Mouse (Mus musculus) heart, embryonic 15.5 days (tissue): ENCODE results near the gene Znrd1. TPM values are rescaled to one million over a fixed set of nuclear protein-coding genes. Genes with fewer than 3 reads are reported as not detected.

Experiments used
- ATAC-seq: fragments of 200-750 bp; cut with Nextera tagmentation; replicated peaks from 2 replicates; pipeline ENCODE4 v1.8.0; 2017; ENCODE audit warnings: low read depth, moderate TSS enrichment; ENCODE audit not compliant: insufficient number of reproducible peaks, insufficient read depth, low FRiP score
- H3K27ac ChIP-seq: fragments of 300-500 bp; sonication (generic); 2 replicates; pipeline ENCODE4 v1.5.1; 2015; ENCODE audit warnings: mild to moderate bottlenecking, inconsistent platforms
- H3K27me3 ChIP-seq: fragments of 300-500 bp; sonication (generic); 2 replicates; pipeline ENCODE4 v1.6.1; 2015; ENCODE audit warnings: inconsistent platforms
- H3K36me3 ChIP-seq: fragments of 300-500 bp; sonication (generic); 2 replicates; pipeline ENCODE4 v1.6.1; 2015; ENCODE audit warnings: mild to moderate bottlenecking, inconsistent platforms
- H3K4me1 ChIP-seq: fragments of 300-500 bp; sonication (generic); replicated peaks from 2 replicates; pipeline ENCODE4 v1.6.1; 2015; ENCODE audit warnings: inconsistent platforms
- H3K4me2 ChIP-seq: fragments of 300-500 bp; sonication (generic); 2 replicates; pipeline ENCODE4 v1.6.1; 2015; ENCODE audit warnings: inconsistent platforms, mild to moderate bottlenecking, moderate library complexity
- H3K4me3 ChIP-seq: fragments of 300-500 bp; sonication (generic); 2 replicates; pipeline ENCODE4 v1.5.1; 2015; ENCODE audit warnings: mild to moderate bottlenecking, inconsistent platforms
- H3K9ac ChIP-seq: fragments of 300-500 bp; sonication (generic); 2 replicates; pipeline ENCODE4 v1.6.1; 2015; ENCODE audit warnings: mild to moderate bottlenecking, inconsistent platforms
- H3K9me3 ChIP-seq: fragments of 300-500 bp; sonication (generic); replicated peaks from 2 replicates; pipeline ENCODE4 v1.6.1; 2016; ENCODE audit warnings: inconsistent platforms
- WGBS: fragments of 180-500 bp; shearing (Covaris S2); methylation state at CpG from one replicate; pipeline ENCODE4 v1.1.7; 2015; ENCODE audit warnings: mixed read lengths; 5-methylcytosine and 5-hydroxymethylcytosine counted together
- polyA plus RNA-seq: library from polyadenylated mRNA; unstranded; fragments of >200 nt; fragmentation: Nextera tagmentation; extraction: Ambion mirVana; gene quantifications from 2 replicates; pipeline ENCODE4 v1.2.1, GENCODE M21; 2015

Gene Znrd1
- polyA plus RNA-seq, 1 experiment from 2014 or later: 41.2 TPM

DNA sequence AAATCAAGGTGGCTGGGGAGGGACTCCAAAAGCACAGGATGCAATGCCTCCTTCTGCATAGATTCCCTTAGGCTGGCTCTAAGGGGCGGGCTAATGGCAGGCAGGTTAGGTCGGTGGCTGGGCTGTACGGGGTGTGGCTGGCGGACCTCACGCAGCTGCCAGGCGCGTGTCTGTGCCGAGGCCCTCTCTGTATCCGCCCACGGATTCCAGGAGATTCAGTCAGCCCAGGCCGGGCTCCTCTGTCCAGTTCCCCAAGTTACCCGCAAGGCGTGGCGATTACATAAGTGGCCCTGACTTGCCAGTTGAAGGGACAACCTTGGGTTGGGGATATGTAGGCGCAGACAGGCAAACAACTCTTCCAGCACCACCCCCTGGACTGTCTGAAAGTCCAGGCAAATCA is 38.1 kb downstream of the Znrd1 start:
- H3K36me3 ChIP-seq: no peaks in the 10 kb centered on the region
- peaks cover 6% of the 10 kb centered on the region; the same call in 1 of the 2 replicates for H3K27me3 ChIP-seq
- no peak overlapping the region for H3K9ac ChIP-seq
- ATAC-seq: no peak
- no peaks in the 10 kb centered on the region for H3K4me1 ChIP-seq
- H3K27ac ChIP-seq: no peak overlapping the region
- H3K4me2 ChIP-seq: no peak overlapping the region
- H3K4me3 ChIP-seq: no peak overlapping the region
- no peaks in the 10 kb centered on the region for H3K9me3 ChIP-seq
- 41% methylated on average over 15 of the region's 15 CpGs for WGBS

GRCm38 (mm10) chr17:36915076-36915475 is 43.3 kb downstream of the Znrd1 start:
- no peak overlapping the region for H3K27ac ChIP-seq
- 11% methylated on average over 9 of the region's 9 CpGs for WGBS
- H3K4me1 ChIP-seq: no peaks in the 10 kb centered on the region
- H3K4me2 ChIP-seq: no peak overlapping the region
- no peaks in the 10 kb centered on the region for H3K36me3 ChIP-seq
- no peak overlapping the region for H3K9ac ChIP-seq
- no peaks in the 10 kb centered on the region for H3K9me3 ChIP-seq
- ATAC-seq: no peak
- H3K27me3 ChIP-seq: 0 out of 2 replicates have a peak, but pooled peaks cover 7% of the 10 kb centered on the region
- H3K4me3 ChIP-seq: no peak overlapping the region

DNA sequence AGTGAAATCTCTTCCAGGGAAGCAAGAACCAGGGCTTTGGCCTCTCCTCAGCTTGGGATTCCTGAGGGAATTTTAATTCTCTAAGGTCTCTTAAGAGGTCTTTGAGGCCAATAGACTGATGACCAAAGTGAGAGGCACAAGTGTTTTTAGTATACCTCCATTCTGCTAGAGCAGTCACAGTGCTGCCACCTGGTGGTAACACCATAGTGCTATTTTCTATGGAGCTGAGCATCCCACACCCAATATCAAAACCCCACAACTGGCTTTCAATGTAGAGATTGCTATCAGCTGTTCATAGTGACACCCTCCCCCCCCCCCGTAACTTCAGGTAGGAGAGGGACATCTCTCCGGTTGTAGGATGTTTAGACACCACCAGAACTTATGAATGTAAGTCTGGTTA is 44.3 kb downstream of the Znrd1 start:
- no peaks in the 10 kb centered on the region for H3K4me1 ChIP-seq
- 14% methylated on average over 2 of the region's 2 CpGs for WGBS
- no peak for ATAC-seq
- no peaks in the 10 kb centered on the region for H3K36me3 ChIP-seq
- H3K27me3 ChIP-seq: 0 out of 2 replicates have a peak, but pooled peaks cover 13% of the 10 kb centered on the region
- H3K27ac ChIP-seq: no peak overlapping the region
- H3K9me3 ChIP-seq: no peaks in the 10 kb centered on the region
- H3K4me3 ChIP-seq: no peak overlapping the region
- no peak overlapping the region for H3K9ac ChIP-seq
- no peak overlapping the region for H3K4me2 ChIP-seq

DNA sequence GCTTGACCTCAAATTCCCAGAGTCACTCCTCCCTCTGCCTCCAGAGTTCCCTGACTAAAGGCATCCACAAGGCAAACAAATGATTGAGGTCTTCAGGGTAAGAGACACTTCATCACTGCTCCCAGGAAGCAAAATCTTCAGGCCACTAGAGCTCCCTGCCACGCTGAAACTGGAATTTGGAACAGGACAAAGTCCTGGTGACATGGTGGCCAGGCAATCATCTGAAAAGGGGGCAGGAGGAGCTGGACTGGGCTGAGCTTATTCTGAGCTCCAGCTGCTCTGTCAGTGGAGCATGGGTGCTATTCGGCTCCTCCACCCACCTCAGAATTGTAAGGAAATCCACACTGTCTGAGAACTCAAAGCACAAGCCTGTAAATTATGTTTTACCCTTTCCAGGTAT is 46.3 kb downstream of the Znrd1 start:
- 0 out of 2 replicates have a peak, but pooled peaks cover 12% of the 10 kb centered on the region for H3K27me3 ChIP-seq
- no peak for ATAC-seq
- H3K9ac ChIP-seq: no peak overlapping the region
- H3K9me3 ChIP-seq: no peaks in the 10 kb centered on the region
- 68% methylated on average over 2 of the region's 2 CpGs for WGBS
- H3K27ac ChIP-seq: no peak overlapping the region
- no peaks in the 10 kb centered on the region for H3K4me1 ChIP-seq
- H3K36me3 ChIP-seq: no peaks in the 10 kb centered on the region
- H3K4me3 ChIP-seq: no peak overlapping the region
- no peak overlapping the region for H3K4me2 ChIP-seq

GRCm38 (mm10) chr17:36909802-36910201 is 48.6 kb downstream of the Znrd1 start:
- H3K9me3 ChIP-seq: no peaks in the 10 kb centered on the region
- H3K36me3 ChIP-seq: no peaks in the 10 kb centered on the region
- 0 out of 2 replicates have a peak, but pooled peaks cover 12% of the 10 kb centered on the region for H3K27me3 ChIP-seq
- H3K27ac ChIP-seq: no peak overlapping the region
- 45% methylated on average over 4 of the region's 4 CpGs for WGBS
- no peak overlapping the region for H3K4me2 ChIP-seq
- ATAC-seq: no peak
- H3K4me3 ChIP-seq: no peak overlapping the region
- no peaks in the 10 kb centered on the region for H3K4me1 ChIP-seq
- H3K9ac ChIP-seq: no peak overlapping the region

GRCm38 (mm10) chr17:36908235-36908634 is 50.1 kb downstream of the Znrd1 start:
- no peaks in the 10 kb centered on the region for H3K36me3 ChIP-seq
- ATAC-seq: no peak; the same call in 1 of the 2 replicates
- H3K9me3 ChIP-seq: no peaks in the 10 kb centered on the region
- no peak overlapping the region for H3K4me2 ChIP-seq
- H3K27ac ChIP-seq: no peak overlapping the region
- H3K27me3 ChIP-seq: 0 out of 2 replicates have a peak, but pooled peaks cover 12% of the 10 kb centered on the region
- H3K9ac ChIP-seq: no peak overlapping the region
- no peaks in the 10 kb centered on the region for H3K4me1 ChIP-seq
- 24% methylated on average over 1 of the region's 1 CpGs for WGBS
- no peak overlapping the region for H3K4me3 ChIP-seq

Other genes with a start within 250 kb of the Znrd1 start
- gene H2-M10.5, start 185.6 kb downstream of the Znrd1 start, polyA plus RNA-seq: not detected in 2 replicates
- not detected in 2 replicates for gene H2-M10.6, start 146.4 kb downstream of the Znrd1 start, polyA plus RNA-seq
- gene Trim26, start 121.4 kb downstream of the Znrd1 start, polyA plus RNA-seq: 17.7 and 25.0 TPM in 2 replicates
- 0.06 and 0.13 TPM in 2 replicates for gene Trim15, start 91.3 kb downstream of the Znrd1 start, polyA plus RNA-seq
- 9.5 and 14.1 TPM in 2 replicates for gene Trim10, start 89.0 kb downstream of the Znrd1 start, polyA plus RNA-seq
- not detected in 2 replicates for gene Trim40, start 68.4 kb downstream of the Znrd1 start, polyA plus RNA-seq
- not detected in 2 replicates for gene Trim31, start 60.4 kb downstream of the Znrd1 start, polyA plus RNA-seq
- 0.33 and 0.48 TPM in 2 replicates for gene Rnf39, start 15.6 kb downstream of the Znrd1 start, polyA plus RNA-seq
- 73.1 and 81.3 TPM in 2 replicates for gene Ppp1r11, start 6.8 kb downstream of the Znrd1 start, polyA plus RNA-seq
- 6.2 and 7.4 TPM in 2 replicates for gene Znrd1as, start within 50 bp of the Znrd1 start, polyA plus RNA-seq
- not detected in 2 replicates for gene 2410137M14Rik, start 22.7 kb upstream of the Znrd1 start, polyA plus RNA-seq
- gene H2-M5, start 31.0 kb upstream of the Znrd1 start, polyA plus RNA-seq: 0.34 and 0.49 TPM in 2 replicates
- 32.4 and 40.4 TPM in 2 replicates for gene Zfp57, start 42.6 kb upstream of the Znrd1 start, polyA plus RNA-seq
- gene Mog, start 64.8 kb upstream of the Znrd1 start, polyA plus RNA-seq: 0.13 TPM in 1 of 2 replicates, not detected in the other
- 4.6 and 5.6 TPM in 2 replicates for gene Gabbr1, start 87.4 kb upstream of the Znrd1 start, polyA plus RNA-seq
- gene Olfr90, start 129.9 kb upstream of the Znrd1 start, polyA plus RNA-seq: not detected in 2 replicates
- not detected in 2 replicates for gene Olfr91, start 139.7 kb upstream of the Znrd1 start, polyA plus RNA-seq
- gene Olfr92, start 161.5 kb upstream of the Znrd1 start, polyA plus RNA-seq: not detected in 2 replicates
- not detected in 2 replicates for gene Olfr93, start 202.9 kb upstream of the Znrd1 start, polyA plus RNA-seq
- 0.35 and 2.7 TPM in 2 replicates for gene Ubd, start 235.3 kb upstream of the Znrd1 start, polyA plus RNA-seq
- not detected in 2 replicates for gene Olfr94, start 242.4 kb upstream of the Znrd1 start, polyA plus RNA-seq